Mouse (Mus musculus): ENCODE measurements at regions not wholly inside any gene's neighbourhood (a gene's known extent, or its start where the extent isn't known, plus 50 kb on each side); places are given as distances from the start of the nearest gene placed in this dataset.

GRCm38 (mm10) chr7:40717991-40718390 lies 180.1 kb upstream of the Vstm2b start:
- H3K4me2 ChIP-seq: no peak overlapping the region
- WGBS (ENCODE audit: insufficient replicate concordance): 59% methylated on average over 6 of the region's 6 CpGs
- H3K9me3 ChIP-seq (replicated peaks; ENCODE audit: control insufficient read depth, low read length): no peaks in the 10 kb centered on the region
- no peak overlapping the region for H3K27ac ChIP-seq (ENCODE audit: low read depth, low read length)
- H3K4me1 ChIP-seq (ENCODE audit: control insufficient read depth, insufficient read depth, low read length): no peaks in the 10 kb centered on the region
- no peaks in the 10 kb centered on the region for H3K27me3 ChIP-seq (ENCODE audit: control insufficient read depth, insufficient read depth, low read length)
- no peak for ATAC-seq (replicated peaks; ENCODE audit: insufficient number of reproducible peaks, low FRiP score, low TSS enrichment)
- H3K36me3 ChIP-seq (ENCODE audit: control insufficient read depth, insufficient read depth, low read length): no peaks in the 10 kb centered on the region
- H3K9ac ChIP-seq (ENCODE audit: low read depth, low read length): no peak overlapping the region
- H3K4me3 ChIP-seq (ENCODE audit: low read depth, low read length): no peak overlapping the region

- Histone ChIP-seq H3K9ac (ENCODE audit: low read depth, low read length) (no peak overlapping the region), H3K9me3 (replicated peaks; ENCODE audit: control insufficient read depth, low read length) (no peaks in the 10 kb centered on the region), H3K36me3 (ENCODE audit: control insufficient read depth, insufficient read depth, low read length) (no peaks in the 10 kb centered on the region), H3K4me1 (ENCODE audit: control insufficient read depth, insufficient read depth, low read length) (no peaks in the 10 kb centered on the region), H3K27me3 (ENCODE audit: control insufficient read depth, insufficient read depth, low read length) (no peaks in the 10 kb centered on the region), H3K4me3 (ENCODE audit: low read depth, low read length) (no peak overlapping the region), H3K4me2 (no peak overlapping the region), H3K27ac (ENCODE audit: low read depth, low read length) (no peak overlapping the region)
- ATAC-seq (replicated peaks; ENCODE audit: insufficient number of reproducible peaks, low FRiP score, low TSS enrichment): no peak
- WGBS (ENCODE audit: insufficient replicate concordance): 60% methylated on average over 6 of the region's 6 CpGs
Measured at GRCm38 (mm10) chr7:40736971-40737468, 161.1 kb upstream of the Vstm2b start.

- no peaks in the 10 kb centered on the region for H3K27me3 ChIP-seq (ENCODE audit: control insufficient read depth, insufficient read depth, low read length)
- no peak overlapping the region for H3K4me2 ChIP-seq
- 67% methylated on average over 7 of the region's 7 CpGs for whole genome bisulfite sequencing (ENCODE audit: insufficient replicate concordance)
- no peak overlapping the region for H3K27ac ChIP-seq (ENCODE audit: low read depth, low read length)
- no peaks in the 10 kb centered on the region for H3K9me3 ChIP-seq (replicated peaks; ENCODE audit: control insufficient read depth, low read length)
- no peak overlapping the region for H3K4me3 ChIP-seq (ENCODE audit: low read depth, low read length)
- H3K9ac ChIP-seq (ENCODE audit: low read depth, low read length): no peak overlapping the region
- H3K36me3 ChIP-seq (ENCODE audit: control insufficient read depth, insufficient read depth, low read length): no peaks in the 10 kb centered on the region
- H3K4me1 ChIP-seq (ENCODE audit: control insufficient read depth, insufficient read depth, low read length): no peaks in the 10 kb centered on the region
- no peak for ATAC-seq (replicated peaks; ENCODE audit: insufficient number of reproducible peaks, low FRiP score, low TSS enrichment)
Measured at GRCm38 (mm10) chr7:40737496-40737895, 160.6 kb upstream of the Vstm2b start.

GRCm38 (mm10) chr7:40738174-40738573 lies 160.0 kb upstream of the Vstm2b start:
- H3K27ac ChIP-seq (ENCODE audit: low read depth, low read length): no peak overlapping the region
- H3K9me3 ChIP-seq (replicated peaks; ENCODE audit: control insufficient read depth, low read length): no peaks in the 10 kb centered on the region
- no peaks in the 10 kb centered on the region for H3K27me3 ChIP-seq (ENCODE audit: control insufficient read depth, insufficient read depth, low read length)
- H3K9ac ChIP-seq (ENCODE audit: low read depth, low read length): no peak overlapping the region
- H3K4me2 ChIP-seq: no peak overlapping the region
- 86% methylated on average over 3 of the region's 3 CpGs for WGBS (ENCODE audit: insufficient replicate concordance)
- no peak for ATAC-seq (replicated peaks; ENCODE audit: insufficient number of reproducible peaks, low FRiP score, low TSS enrichment)
- H3K36me3 ChIP-seq (ENCODE audit: control insufficient read depth, insufficient read depth, low read length): no peaks in the 10 kb centered on the region
- no peak overlapping the region for H3K4me3 ChIP-seq (ENCODE audit: low read depth, low read length)
- no peaks in the 10 kb centered on the region for H3K4me1 ChIP-seq (ENCODE audit: control insufficient read depth, insufficient read depth, low read length)

GRCm38 (mm10) chr7:40742553-40743151 lies 155.5 kb upstream of the Vstm2b start:
- Histone ChIP-seq H3K9ac (ENCODE audit: low read depth, low read length) (no peak overlapping the region), H3K9me3 (replicated peaks; ENCODE audit: control insufficient read depth, low read length) (no peaks in the 10 kb centered on the region), H3K4me2 (no peak overlapping the region), H3K4me3 (ENCODE audit: low read depth, low read length) (no peak overlapping the region), H3K4me1 (ENCODE audit: control insufficient read depth, insufficient read depth, low read length) (no peaks in the 10 kb centered on the region), H3K36me3 (ENCODE audit: control insufficient read depth, insufficient read depth, low read length) (no peaks in the 10 kb centered on the region), H3K27ac (ENCODE audit: low read depth, low read length) (no peak overlapping the region), H3K27me3 (ENCODE audit: control insufficient read depth, insufficient read depth, low read length) (no peaks in the 10 kb centered on the region)
- no peak for ATAC-seq (replicated peaks; ENCODE audit: insufficient number of reproducible peaks, low FRiP score, low TSS enrichment)
- WGBS (ENCODE audit: insufficient replicate concordance): 63% methylated on average over 4 of the region's 4 CpGs

GRCm38 (mm10) chr7:40751779-40752178 lies 146.3 kb upstream of the Vstm2b start:
- Histone ChIP-seq H3K9me3 (replicated peaks; ENCODE audit: control insufficient read depth, low read length) (no peaks in the 10 kb centered on the region), H3K36me3 (ENCODE audit: control insufficient read depth, insufficient read depth, low read length) (no peaks in the 10 kb centered on the region), H3K4me1 (ENCODE audit: control insufficient read depth, insufficient read depth, low read length) (no peaks in the 10 kb centered on the region), H3K9ac (ENCODE audit: low read depth, low read length) (no peak overlapping the region), H3K4me2 (no peak overlapping the region), H3K4me3 (ENCODE audit: low read depth, low read length) (no peak overlapping the region), H3K27me3 (ENCODE audit: control insufficient read depth, insufficient read depth, low read length) (no peaks in the 10 kb centered on the region), H3K27ac (ENCODE audit: low read depth, low read length) (no peak overlapping the region)
- ATAC-seq (replicated peaks; ENCODE audit: insufficient number of reproducible peaks, low FRiP score, low TSS enrichment): no peak
- 36% methylated on average over 2 of the region's 2 CpGs for WGBS (ENCODE audit: insufficient replicate concordance)

GRCm38 (mm10) chr7:40752195-40752594 lies 145.9 kb upstream of the Vstm2b start:
- no peaks in the 10 kb centered on the region for H3K9me3 ChIP-seq (replicated peaks; ENCODE audit: control insufficient read depth, low read length)
- H3K27ac ChIP-seq (ENCODE audit: low read depth, low read length): no peak overlapping the region
- H3K27me3 ChIP-seq (ENCODE audit: control insufficient read depth, insufficient read depth, low read length): no peaks in the 10 kb centered on the region
- no peaks in the 10 kb centered on the region for H3K36me3 ChIP-seq (ENCODE audit: control insufficient read depth, insufficient read depth, low read length)
- H3K4me1 ChIP-seq (ENCODE audit: control insufficient read depth, insufficient read depth, low read length): no peaks in the 10 kb centered on the region
- no peak overlapping the region for H3K9ac ChIP-seq (ENCODE audit: low read depth, low read length)
- no peak overlapping the region for H3K4me2 ChIP-seq
- no peak for ATAC-seq (replicated peaks; ENCODE audit: insufficient number of reproducible peaks, low FRiP score, low TSS enrichment)
- H3K4me3 ChIP-seq (ENCODE audit: low read depth, low read length): no peak overlapping the region
- 58% methylated on average over 3 of the region's 3 CpGs for WGBS (ENCODE audit: insufficient replicate concordance)

- no peaks in the 10 kb centered on the region for H3K27me3 ChIP-seq (ENCODE audit: control insufficient read depth, insufficient read depth, low read length)
- 45% methylated on average over 1 of the region's 1 CpGs for WGBS (ENCODE audit: insufficient replicate concordance)
Measured at GRCm38 (mm10) chr7:40753490-40753889, 144.6 kb upstream of the Vstm2b start.

GRCm38 (mm10) chr7:40762520-40762919 lies 135.6 kb upstream of the Vstm2b start:
- no peaks in the 10 kb centered on the region for H3K27me3 ChIP-seq (ENCODE audit: control insufficient read depth, insufficient read depth, low read length)
- no peaks in the 10 kb centered on the region for H3K4me1 ChIP-seq (ENCODE audit: control insufficient read depth, insufficient read depth, low read length)
- H3K4me3 ChIP-seq (ENCODE audit: low read depth, low read length): no peak overlapping the region
- H3K36me3 ChIP-seq (ENCODE audit: control insufficient read depth, insufficient read depth, low read length): no peaks in the 10 kb centered on the region
- 15% methylated on average over 5 of the region's 5 CpGs for WGBS (ENCODE audit: insufficient replicate concordance)
- no peak overlapping the region for H3K9ac ChIP-seq (ENCODE audit: low read depth, low read length)
- no peaks in the 10 kb centered on the region for H3K9me3 ChIP-seq (replicated peaks; ENCODE audit: control insufficient read depth, low read length)
- no peak overlapping the region for H3K27ac ChIP-seq (ENCODE audit: low read depth, low read length)
- ATAC-seq (replicated peaks; ENCODE audit: insufficient number of reproducible peaks, low FRiP score, low TSS enrichment): no peak
- no peak overlapping the region for H3K4me2 ChIP-seq

More at GRCm38 (mm10) chr7:40753490-40753889, 144.6 kb upstream of the Vstm2b start:
- H3K9me3 ChIP-seq (replicated peaks; ENCODE audit: control insufficient read depth, low read length): no peaks in the 10 kb centered on the region
- H3K27ac ChIP-seq (ENCODE audit: low read depth, low read length): no peak overlapping the region
- no peaks in the 10 kb centered on the region for H3K4me1 ChIP-seq (ENCODE audit: control insufficient read depth, insufficient read depth, low read length)
- H3K36me3 ChIP-seq (ENCODE audit: control insufficient read depth, insufficient read depth, low read length): no peaks in the 10 kb centered on the region
- H3K9ac ChIP-seq (ENCODE audit: low read depth, low read length): no peak overlapping the region
- H3K4me2 ChIP-seq: no peak overlapping the region
- no peak for ATAC-seq (replicated peaks; ENCODE audit: insufficient number of reproducible peaks, low FRiP score, low TSS enrichment)
- H3K4me3 ChIP-seq (ENCODE audit: low read depth, low read length): no peak overlapping the region

Data from heart, embryonic 11.5 days (tissue).